Mouse (Mus musculus) embryonic fibroblast, embryonic 13.5 days (primary cell): ENCODE data around the gene Bcat2.

Source experiments
- CTCF ChIP-seq: IDR thresholded peaks from 2 replicates; pipeline ENCODE4 v1.5.1; 2011; ENCODE audit warnings: mild to moderate bottlenecking, control low read depth, low read length, moderate library complexity, borderline replicate concordance; ENCODE audit not compliant: insufficient read depth
- POLR2A ChIP-seq: IDR thresholded peaks from 2 replicates; pipeline ENCODE4 v1.6.1; 2011; ENCODE audit warnings: low read depth, mild to moderate bottlenecking, control low read depth, low read length, moderate library complexity

DNA sequence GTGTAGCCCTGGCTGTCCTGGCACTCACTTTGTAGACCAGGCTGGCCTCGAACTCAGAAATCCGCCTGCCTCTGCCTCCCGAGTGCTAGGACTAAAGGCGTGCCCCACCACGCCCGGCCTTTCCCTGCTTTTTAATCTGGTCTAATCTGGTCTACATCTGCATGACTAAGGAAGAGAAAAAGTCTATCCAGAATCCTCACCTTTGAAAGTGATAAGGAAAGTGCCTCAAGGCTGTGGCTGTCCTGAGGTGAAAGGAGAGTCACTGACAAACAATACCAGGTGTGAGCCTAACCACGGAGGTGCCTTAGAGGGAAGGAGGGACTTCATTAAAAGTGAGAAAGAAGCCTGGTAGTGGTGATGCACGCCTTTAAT lies 18.5 kb upstream of the Bcat2 start:
- no peak for TF ChIP-seq CTCF
- TF ChIP-seq POLR2A, result no peak
